Mouse (Mus musculus) MEL-GATA-1-ER (cell line): Measurements from ENCODE around the gene Pitpnm2.
A peak's percentile ranks its signal among the peaks of the same experiment; 100 is the strongest.

Experiments used
- DNase-seq: peaks from one replicate; pipeline ENCODE4 v3.0.0-alpha.2; 2012; ENCODE audit warnings: low read depth; ENCODE audit errors: extremely low read depth

Pitpnm2 gene

DNA sequence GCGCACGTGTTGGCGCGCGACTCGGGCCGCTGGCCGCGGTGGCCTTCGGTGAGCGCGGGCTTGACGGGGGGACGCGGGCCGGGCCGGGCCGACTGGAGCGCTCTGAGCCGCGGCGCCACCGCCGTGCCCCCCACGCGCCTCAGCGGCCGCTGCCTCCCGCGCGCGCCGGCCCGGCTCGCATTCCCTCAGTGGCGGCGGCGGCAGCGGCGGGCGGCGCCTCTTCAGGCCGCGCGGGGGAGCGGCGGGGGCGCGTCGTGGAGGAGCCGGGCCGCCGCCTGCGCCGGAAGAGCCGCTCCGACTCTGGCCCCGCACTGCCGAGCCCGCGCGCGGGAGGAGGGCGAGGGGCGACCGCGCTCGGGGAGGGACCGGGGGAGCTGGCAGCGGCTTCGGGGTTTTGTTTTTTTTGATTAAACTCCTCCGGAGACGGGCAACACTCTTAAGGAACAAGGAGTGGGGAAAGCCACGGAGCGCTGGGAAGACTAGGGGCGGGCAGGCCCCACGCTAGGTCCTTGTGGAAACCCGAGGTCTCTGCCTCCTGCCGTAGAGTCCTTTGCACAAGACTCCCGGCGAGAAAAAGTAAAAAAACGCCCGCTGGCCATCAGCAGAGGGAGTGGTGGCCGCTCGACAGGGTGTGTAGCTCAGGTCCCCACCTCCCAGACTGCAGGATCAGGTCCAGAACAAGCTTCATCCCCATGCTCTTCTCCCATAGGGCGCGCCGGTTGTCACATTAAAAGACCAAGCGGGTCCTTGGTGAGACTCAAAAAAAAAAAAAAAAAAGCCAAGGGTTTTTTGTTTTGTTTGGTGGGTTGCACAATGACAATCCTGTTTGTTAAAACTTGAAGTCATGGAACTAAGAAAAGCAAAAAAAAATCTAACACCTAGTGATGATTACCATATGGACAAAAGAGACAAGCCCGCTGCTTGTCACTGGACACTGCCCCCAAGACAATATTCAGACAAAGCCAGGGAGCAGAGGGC lies at the start of gene Pitpnm2:
Gene Pitpnm2, minus strand, starts transcription at position 147 of the 978 bp plus-strand sequence.
- DNase-seq, result peak; percentile 33

GRCm38 (mm10) chr5:124299307-124299706 lies 49.7 kb upstream of the Pitpnm2 start:
- DNase-seq, result peak; percentile 12

DNA sequence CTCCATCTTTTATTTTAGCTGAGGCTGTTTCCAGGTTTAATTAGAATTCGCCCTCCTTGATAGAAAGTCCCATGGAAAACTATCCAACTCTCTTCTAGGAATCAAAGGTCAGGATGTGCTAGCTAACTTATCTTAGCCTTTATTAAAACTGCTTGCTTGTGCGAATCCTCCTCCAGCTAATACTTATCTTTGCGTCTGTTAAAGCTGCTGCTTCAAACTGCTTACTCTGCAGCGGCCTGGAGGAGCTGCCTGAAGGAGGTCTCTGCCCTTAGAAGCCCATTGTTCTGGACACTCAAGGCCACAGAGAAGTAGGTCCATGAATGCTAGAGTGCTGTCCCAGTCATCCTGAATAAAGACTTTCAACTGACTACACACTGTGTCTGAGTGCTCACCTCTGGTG lies 46.9 kb upstream of the Pitpnm2 start:
- DNase-seq, result no peak

- no peak for DNase-seq
Measured at GRCm38 (mm10) chr5:124293967-124294366, 44.4 kb upstream of the Pitpnm2 start.

GRCm38 (mm10) chr5:124290216-124290615 lies 40.7 kb upstream of the Pitpnm2 start:
- no peak for DNase-seq

- no peak for DNase-seq
Measured at GRCm38 (mm10) chr5:124287616-124288247, 38.2 kb upstream of the Pitpnm2 start.

DNA sequence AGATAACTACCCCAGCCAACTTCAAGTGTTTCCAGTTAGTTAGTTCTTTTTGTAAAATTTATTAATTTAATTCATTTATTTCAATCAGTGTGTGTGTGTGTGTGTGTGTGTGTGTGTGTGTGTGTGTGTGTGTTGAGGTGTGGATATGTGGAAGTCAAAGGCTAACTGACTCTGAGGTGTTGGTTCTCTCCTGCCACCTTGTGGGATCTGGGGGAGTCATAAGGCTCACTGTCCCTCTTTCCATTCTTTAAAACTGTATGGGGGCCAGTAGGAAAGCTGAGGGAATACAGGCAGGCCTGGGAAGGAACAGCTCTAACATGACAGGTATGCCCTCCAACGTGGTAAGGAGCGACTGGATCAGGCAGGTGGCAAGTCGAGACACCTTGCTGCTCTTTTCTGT lies 34.8 kb upstream of the Pitpnm2 start:
- DNase-seq, result no peak

- no peak for DNase-seq
Measured at GRCm38 (mm10) chr5:124282854-124283253, 33.3 kb upstream of the Pitpnm2 start.

DNA sequence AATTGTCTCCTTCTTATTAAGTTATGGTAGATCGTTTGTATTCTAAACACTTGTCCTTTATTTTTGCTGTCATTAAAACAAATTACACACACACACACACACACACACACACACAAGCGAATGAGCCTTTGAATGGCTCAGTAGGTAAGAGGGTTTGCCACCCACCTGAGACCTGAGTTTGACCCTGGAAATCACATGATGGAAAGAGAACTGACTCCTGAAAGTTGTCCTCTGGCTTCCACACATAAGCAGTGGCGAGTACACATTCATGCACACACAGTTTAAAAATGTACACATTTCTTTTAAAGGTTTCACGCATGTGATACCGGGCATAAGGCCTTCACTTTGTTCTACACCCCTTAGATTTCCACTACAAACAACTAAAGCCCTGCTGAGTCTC lies 20.7 kb upstream of the Pitpnm2 start:
- DNase-seq, result no peak

DNA sequence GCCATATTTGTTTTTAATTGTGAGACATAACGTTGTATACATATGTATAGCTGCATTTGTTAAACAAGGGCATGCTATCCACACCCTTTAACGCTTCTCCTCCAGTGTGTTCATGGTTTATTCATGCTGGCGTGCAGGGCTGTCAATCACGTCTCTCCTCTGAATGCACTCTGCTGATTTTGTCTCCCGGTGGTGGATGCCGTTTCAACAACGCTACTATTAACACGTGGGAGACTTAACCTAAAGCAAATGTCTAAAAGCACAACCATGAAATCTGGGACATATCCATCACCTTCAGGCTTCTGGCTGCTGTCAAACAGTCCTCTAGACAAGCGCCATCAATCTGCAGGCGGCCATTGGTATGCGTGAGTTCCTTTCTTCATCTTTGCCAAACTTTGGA lies 20.1 kb upstream of the Pitpnm2 start:
- DNase-seq, result no peak

GRCm38 (mm10) chr5:124267652-124268051 lies 18.1 kb upstream of the Pitpnm2 start:
- peak; percentile 78 for DNase-seq

DNA sequence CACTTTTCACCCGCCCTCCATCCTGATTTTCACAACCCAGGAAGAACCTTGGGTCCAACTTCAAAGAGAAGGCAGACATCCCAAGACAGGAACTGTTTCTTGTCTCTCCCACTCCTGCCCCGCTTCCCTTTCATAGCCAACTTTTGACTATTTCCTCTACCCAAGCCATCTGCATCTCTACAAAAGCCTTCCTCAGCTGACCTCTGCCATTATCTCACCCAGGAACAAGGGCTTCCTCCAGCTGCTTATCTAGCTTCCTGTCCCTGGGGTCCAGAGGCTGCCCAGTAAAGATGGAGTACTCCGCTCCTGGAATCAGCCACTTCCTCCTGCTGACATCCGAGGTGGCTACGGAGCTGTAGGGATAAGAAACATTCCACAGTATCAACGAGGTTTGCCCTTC lies 17.3 kb upstream of the Pitpnm2 start:
- peak; percentile 82 for DNase-seq

DNA sequence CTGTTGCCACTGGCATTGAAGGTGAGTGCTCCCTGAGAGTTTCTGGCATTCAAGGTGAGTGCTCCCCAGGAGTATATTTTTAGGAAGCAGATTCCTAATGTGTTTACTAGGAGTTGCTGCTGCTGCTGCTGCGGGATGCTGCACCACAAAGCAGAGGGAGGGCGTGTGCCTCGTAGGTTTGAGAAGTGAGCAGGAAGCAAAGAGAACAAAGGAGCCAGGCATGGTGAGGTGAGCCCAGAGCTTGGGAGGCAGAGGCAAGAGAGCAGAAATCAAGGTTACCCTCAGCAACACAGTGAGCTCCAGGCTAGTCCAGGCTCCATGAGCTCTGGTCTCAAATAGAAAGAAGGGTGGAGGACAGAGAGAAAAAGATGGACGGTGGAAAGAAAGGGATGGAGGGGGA lies 13.7 kb upstream of the Pitpnm2 start:
- no peak for DNase-seq

DNA sequence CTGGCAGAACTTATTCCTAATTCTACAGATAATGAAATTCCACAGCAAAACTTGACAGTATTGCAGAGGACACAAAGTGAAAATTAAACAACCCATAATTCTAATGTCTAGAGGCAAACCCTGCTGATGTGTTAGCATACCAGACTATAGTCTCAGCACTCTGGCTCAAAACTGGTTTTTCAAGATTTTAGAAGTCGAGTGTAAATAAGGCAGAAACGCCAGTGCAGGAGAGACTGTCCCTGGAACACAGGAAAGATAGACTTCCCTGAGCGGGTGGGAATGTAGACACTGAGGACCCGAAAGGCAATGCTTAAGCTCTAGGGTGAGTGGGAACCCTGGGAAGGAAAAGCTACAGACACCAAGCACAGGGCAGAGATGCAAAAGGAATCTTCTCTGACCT lies 12.5 kb upstream of the Pitpnm2 start:
- DNase-seq, result no peak

DNA sequence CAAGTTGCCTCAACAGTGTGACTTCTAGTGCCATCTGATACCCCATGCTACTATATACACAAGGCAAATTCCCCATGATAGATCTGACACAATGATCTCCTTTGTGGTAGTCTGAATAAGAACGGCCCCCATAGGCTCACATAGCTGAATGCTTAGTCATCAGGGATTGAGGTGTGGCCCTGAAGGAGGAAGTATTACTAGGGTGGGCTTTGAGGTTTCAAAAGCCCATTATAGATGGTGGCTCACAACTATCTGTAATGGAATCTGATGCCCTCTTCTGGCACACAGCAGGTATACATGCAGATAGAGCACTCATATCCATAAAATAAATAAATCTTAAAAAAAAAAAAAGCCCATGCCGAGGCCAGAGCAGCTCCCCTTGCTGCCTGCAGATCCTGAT lies 9.6 kb upstream of the Pitpnm2 start:
- DNase-seq, result no peak

DNA sequence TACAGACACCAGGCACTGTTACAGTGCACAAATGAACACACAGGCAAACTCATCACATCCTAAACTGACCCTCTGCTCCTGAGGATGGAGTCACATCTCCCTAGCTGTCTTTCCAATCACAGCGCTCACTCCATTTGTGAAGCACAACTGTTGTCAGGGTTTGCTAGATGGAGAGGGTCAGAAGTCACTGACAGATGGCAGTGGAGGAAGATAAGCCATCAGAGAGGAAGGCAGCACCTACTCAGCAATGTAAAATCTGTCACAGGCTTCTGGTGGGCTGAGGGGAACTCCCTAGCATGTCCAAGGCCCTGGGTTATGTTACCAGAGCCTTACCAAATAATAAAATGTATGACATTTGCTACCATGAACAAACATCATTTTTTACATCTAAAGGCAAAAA lies 8.5 kb upstream of the Pitpnm2 start:
- no peak for DNase-seq

- DNase-seq, result no peak
Measured at GRCm38 (mm10) chr5:124255141-124255540, 5.6 kb upstream of the Pitpnm2 start.

- DNase-seq, result no peak
Measured at GRCm38 (mm10) chr5:124253555-124253954, 4.0 kb upstream of the Pitpnm2 start.

DNA sequence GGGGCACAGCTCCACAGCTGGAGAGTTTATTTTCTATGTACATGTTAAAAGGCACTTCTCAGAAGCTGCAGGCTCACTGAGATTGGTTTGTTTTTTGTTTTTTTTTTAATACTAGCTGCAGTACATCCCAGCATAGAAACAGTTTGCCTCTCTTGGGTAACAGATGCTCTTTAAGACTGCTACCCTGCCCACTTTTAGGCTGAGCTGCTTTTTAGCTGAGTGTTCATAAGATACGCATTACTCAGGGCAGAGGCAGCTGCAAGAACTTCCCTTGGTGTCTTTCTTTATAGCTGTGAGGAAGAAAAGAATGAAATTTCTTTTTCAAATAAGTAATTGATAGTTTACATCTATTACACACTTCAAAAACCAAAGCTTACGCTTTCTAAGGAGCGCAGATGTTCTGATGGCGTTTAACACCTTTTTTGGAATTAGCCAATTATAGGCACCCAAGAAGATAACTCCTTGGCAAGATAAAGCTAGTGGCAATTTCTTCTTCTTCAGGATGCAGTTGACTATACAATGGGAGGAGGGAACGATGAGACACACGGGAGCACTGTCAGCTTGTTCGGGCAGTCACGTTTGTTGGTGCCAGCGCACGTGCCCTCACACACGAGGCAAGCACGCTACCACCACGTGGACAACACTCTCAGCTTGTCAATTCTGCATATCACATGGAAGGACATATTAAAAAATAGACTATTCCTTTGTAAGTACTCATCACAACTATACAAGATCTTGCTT lies 3.2 kb upstream of the Pitpnm2 start:
- no peak for DNase-seq

GRCm38 (mm10) chr5:124251070-124251469 lies 1.5 kb upstream of the Pitpnm2 start:
- DNase-seq, result no peak

DNA sequence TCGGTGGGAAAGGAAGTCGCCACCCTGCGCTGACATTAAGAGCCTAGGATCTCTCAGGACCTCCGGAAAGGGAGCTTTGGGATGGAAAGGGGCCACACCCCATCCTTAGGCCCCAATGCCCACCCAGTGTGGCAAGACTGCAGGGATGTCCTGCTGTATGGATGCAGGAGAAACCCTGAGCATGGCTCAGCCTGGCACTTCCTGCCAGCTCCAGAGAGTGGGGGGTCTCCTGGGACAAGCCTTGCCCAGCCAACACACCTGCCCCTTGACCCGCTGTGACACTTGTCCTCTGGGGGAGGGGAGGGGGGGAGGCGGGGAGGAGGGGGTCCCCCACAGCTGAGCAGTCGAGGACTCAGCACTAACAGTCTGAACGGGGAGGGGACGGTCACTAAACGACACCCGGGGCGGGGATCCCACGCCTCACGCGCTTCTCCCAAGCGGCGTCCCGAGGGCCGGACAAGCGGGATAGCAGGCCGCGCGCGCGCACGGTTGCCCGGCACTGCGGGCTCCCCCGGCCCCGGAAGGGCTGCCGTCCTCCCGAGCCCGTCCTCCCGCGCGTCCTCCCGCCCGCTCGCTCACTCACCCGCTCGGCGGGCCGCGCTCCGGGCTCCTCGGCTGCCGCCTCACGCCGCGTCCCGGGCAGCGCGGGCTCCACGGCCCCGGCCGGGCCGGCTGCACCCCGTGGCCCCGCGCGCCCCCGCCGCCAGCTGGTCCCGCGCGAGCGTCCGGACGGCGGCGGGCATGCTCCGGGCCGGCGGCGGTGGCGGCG lies 531 bp downstream of the Pitpnm2 start:
- no peak for DNase-seq
